Mouse (Mus musculus) olfactory bulb, adult 2 months (tissue): ENCODE data around the gene Klc4.

ENCODE experiments used
- CTCF ChIP-seq: fragments of 200-500 bp; IDR thresholded peaks from 2 replicates; pipeline ENCODE4 v1.5.1; 2012; ENCODE audit warnings: low read depth, mild to moderate bottlenecking, low read length, moderate library complexity; ENCODE audit not compliant: insufficient read depth
- POLR2A ChIP-seq: fragments of 200-500 bp; IDR thresholded peaks from 2 replicates; pipeline ENCODE4 v1.6.1; 2012; ENCODE audit warnings: mild to moderate bottlenecking, low read depth, low read length, moderate library complexity; ENCODE audit not compliant: insufficient read depth

- TF ChIP-seq POLR2A (no peak), CTCF (no peak)
These were observed 24.5 kb downstream of the Klc4 start for GRCm38 (mm10) chr17:46621324-46621723.
